Mouse (Mus musculus) midbrain, embryonic 14.5 days (tissue): ENCODE data around the gene Car4. TPM values are rescaled to one million over a fixed set of nuclear protein-coding genes. Genes with fewer than 3 reads are reported as not detected.

ENCODE experiments used
- ATAC-seq: fragments of 200-750 bp; cut with Nextera tagmentation; 2 replicates; pipeline ENCODE4 v1.8.0; 2017; ENCODE audit warnings: moderate number of reproducible peaks, moderate library complexity; ENCODE audit not compliant: low FRiP score, low TSS enrichment
- DNase-seq: peaks from one replicate; pipeline ENCODE4 v3.0.0-alpha.2; 2015
- H3K27ac ChIP-seq: fragments of 300-500 bp; sonication (generic); replicated peaks from 2 replicates; pipeline ENCODE4 v1.5.1; 2014; ENCODE audit warnings: mild to moderate bottlenecking, low read depth, low read length, moderate library complexity
- H3K27me3 ChIP-seq: fragments of 300-500 bp; sonication (generic); 2 replicates; pipeline ENCODE4 v1.6.1; 2014; ENCODE audit warnings: low read length, control low read depth, mixed read lengths; ENCODE audit not compliant: control insufficient read depth, insufficient read depth
- H3K36me3 ChIP-seq: fragments of 300-500 bp; sonication (generic); 2 replicates; pipeline ENCODE4 v1.6.1; 2014; ENCODE audit warnings: low read length, control low read depth; ENCODE audit not compliant: control insufficient read depth, insufficient read depth
- H3K4me1 ChIP-seq: fragments of 300-500 bp; sonication (generic); 2 replicates; pipeline ENCODE4 v1.6.1; 2014; ENCODE audit warnings: mild to moderate bottlenecking, antibody characterized with exemption, low read length, control low read depth; ENCODE audit not compliant: control insufficient read depth, insufficient read depth
- H3K4me2 ChIP-seq: fragments of 300-500 bp; sonication (generic); 2 replicates; pipeline ENCODE4 v1.6.1; 2014; ENCODE audit warnings: mild to moderate bottlenecking, low read length, moderate library complexity
- H3K4me3 ChIP-seq: fragments of 300-500 bp; sonication (generic); replicated peaks from 2 replicates; pipeline ENCODE4 v1.5.1; 2014; ENCODE audit warnings: low read depth, low read length
- H3K9ac ChIP-seq: fragments of 300-500 bp; sonication (generic); replicated peaks from 2 replicates; pipeline ENCODE4 v1.6.1; 2014; ENCODE audit warnings: mild to moderate bottlenecking, low read length, moderate library complexity
- H3K9me3 ChIP-seq: fragments of 300-500 bp; sonication (generic); 2 replicates; pipeline ENCODE4 v1.6.1; 2016; ENCODE audit warnings: low read length, control low read depth, mixed read lengths; ENCODE audit not compliant: control insufficient read depth
- WGBS: fragments of 180-500 bp; shearing (Covaris S2); extraction: QIAGEN DNeasy Blood & Tissue Kit; methylation state at CpG from one replicate; pipeline ENCODE4 v1.1.7; 2014; 5-methylcytosine and 5-hydroxymethylcytosine counted together
- polyA plus RNA-seq: library from polyadenylated mRNA; unstranded; fragments of >200 nt; fragmentation: Nextera tagmentation; extraction: Ambion mirVana; gene quantifications from 2 replicates; pipeline ENCODE4 v1.2.1, GENCODE M21; 2014

The Car4 gene
- polyA plus RNA-seq, 1 experiment from 2014 or later, result 5.2 TPM

GRCm38 (mm10) chr11:84948114-84948513, 9.5 kb upstream of the Car4 start:
- H3K27me3 ChIP-seq, result no peaks in the 10 kb centered on the region

GRCm38 (mm10) chr11:84948526-84948925, 9.1 kb upstream of the Car4 start:
- no peak overlapping the region for H3K4me2 ChIP-seq
- peaks cover 7% of the 10 kb centered on the region for H3K4me1 ChIP-seq
- no peak for ATAC-seq

More at GRCm38 (mm10) chr11:84948114-84948513, 9.5 kb upstream of the Car4 start:
- no peak overlapping the region for H3K4me3 ChIP-seq
- no peaks in the 10 kb centered on the region for H3K36me3 ChIP-seq
- DNase-seq (no peak), ATAC-seq (no peak)
- H3K27ac ChIP-seq, result no peak overlapping the region
- no peak overlapping the region for H3K4me2 ChIP-seq
- peaks cover 9% of the 10 kb centered on the region for H3K4me1 ChIP-seq
- H3K9ac ChIP-seq, result no peak overlapping the region
- WGBS, result 29% methylated on average over 3 of the region's 3 CpGs
- H3K9me3 ChIP-seq, result no peaks in the 10 kb centered on the region

GRCm38 (mm10) chr11:84952611-84953010, 5.0 kb upstream of the Car4 start:
- Histone ChIP-seq H3K4me3 (no peak overlapping the region), H3K9ac (no peak overlapping the region), H3K27me3 (peaks cover 12% of the 10 kb centered on the region), H3K27ac (no peak overlapping the region), H3K36me3 (no peaks in the 10 kb centered on the region), H3K4me1 (peaks cover 2% of the 10 kb centered on the region), H3K9me3 (no peaks in the 10 kb centered on the region), H3K4me2 (no peak overlapping the region)
- no peak for ATAC-seq
- DNase-seq, result no peak
- 20% methylated on average over 2 of the region's 2 CpGs for whole genome bisulfite sequencing

More at GRCm38 (mm10) chr11:84948526-84948925, 9.1 kb upstream of the Car4 start:
- H3K36me3 ChIP-seq, result no peaks in the 10 kb centered on the region
- H3K9ac ChIP-seq, result no peak overlapping the region
- 51% methylated on average over 3 of the region's 3 CpGs for WGBS
- no peak overlapping the region for H3K27ac ChIP-seq
- no peaks in the 10 kb centered on the region for H3K27me3 ChIP-seq
- no peak overlapping the region for H3K4me3 ChIP-seq
- no peaks in the 10 kb centered on the region for H3K9me3 ChIP-seq
- DNase-seq, result no peak

GRCm38 (mm10) chr11:84956400-84956799, 1.2 kb upstream of the Car4 start:
- Histone ChIP-seq H3K9me3 (no peaks in the 10 kb centered on the region), H3K4me1 (peaks cover 13% of the 10 kb centered on the region), H3K4me3 (no peak overlapping the region), H3K4me2 (no peak overlapping the region), H3K27me3 (peaks cover 40% of the 10 kb centered on the region), H3K27ac (no peak overlapping the region), H3K36me3 (no peaks in the 10 kb centered on the region), H3K9ac (no peak overlapping the region)
- no peak for DNase-seq
- WGBS, result 26% methylated on average over 5 of the region's 5 CpGs
- no peak for ATAC-seq

GRCm38 (mm10) chr11:84957171-84957570, 415 bp upstream of the Car4 start:
- peak overlapping the region; percentile 60 for H3K4me2 ChIP-seq
- H3K27ac ChIP-seq, result no peak overlapping the region
- no peaks in the 10 kb centered on the region for H3K36me3 ChIP-seq
- no peaks in the 10 kb centered on the region for H3K9me3 ChIP-seq
- H3K9ac ChIP-seq, result no peak overlapping the region; the same call in 1 of the 2 replicates
- no peak for ATAC-seq
- peaks cover 40% of the 10 kb centered on the region for H3K27me3 ChIP-seq
- H3K4me3 ChIP-seq, result peak overlapping the region; percentile 35
- no peak for DNase-seq
- peaks cover 13% of the 10 kb centered on the region for H3K4me1 ChIP-seq
- 8% methylated on average over 15 of the region's 15 CpGs for WGBS

GRCm38 (mm10) chr11:84958271-84958630, 665 bp downstream of the Car4 start:
- ATAC-seq, result no peak
- 1% methylated on average over 11 of the region's 11 CpGs for WGBS

GRCm38 (mm10) chr11:84959181-84959580, 1.6 kb downstream of the Car4 start:
- H3K27me3 ChIP-seq, result peaks cover 40% of the 10 kb centered on the region
- H3K27ac ChIP-seq, result no peak overlapping the region
- DNase-seq (no peak), ATAC-seq (no peak)
- WGBS, result 15% methylated on average over 5 of the region's 5 CpGs
- no peaks in the 10 kb centered on the region for H3K36me3 ChIP-seq
- H3K4me1 ChIP-seq, result peaks cover 13% of the 10 kb centered on the region
- H3K9ac ChIP-seq, result no peak overlapping the region
- no peak overlapping the region for H3K4me2 ChIP-seq
- H3K9me3 ChIP-seq, result no peaks in the 10 kb centered on the region
- H3K4me3 ChIP-seq, result no peak overlapping the region

More at GRCm38 (mm10) chr11:84958271-84958630, 665 bp downstream of the Car4 start:
- Histone ChIP-seq H3K4me2 (peak overlapping the region; percentile 60), H3K27me3 (peaks cover 40% of the 10 kb centered on the region), H3K4me3 (peak overlapping the region; percentile 35), H3K9me3 (no peaks in the 10 kb centered on the region), H3K36me3 (no peaks in the 10 kb centered on the region), H3K9ac (no peak overlapping the region), H3K4me1 (peaks cover 13% of the 10 kb centered on the region), H3K27ac (no peak overlapping the region)
- DNase-seq, result no peak

GRCm38 (mm10) chr11:84959701-84960181, 2.2 kb downstream of the Car4 start:
- H3K4me2 ChIP-seq, result no peak overlapping the region
- DNase-seq (no peak), ATAC-seq (no peak)
- H3K4me3 ChIP-seq, result no peak overlapping the region
- WGBS, result 2% methylated on average over 9 of the region's 9 CpGs
- H3K27me3 ChIP-seq, result peaks cover 40% of the 10 kb centered on the region
- no peaks in the 10 kb centered on the region for H3K9me3 ChIP-seq
- H3K36me3 ChIP-seq, result no peaks in the 10 kb centered on the region
- no peak overlapping the region for H3K9ac ChIP-seq
- H3K4me1 ChIP-seq, result peaks cover 13% of the 10 kb centered on the region
- H3K27ac ChIP-seq, result no peak overlapping the region

GRCm38 (mm10) chr11:84960291-84960690, 2.7 kb downstream of the Car4 start:
- Histone ChIP-seq H3K27ac (no peak overlapping the region), H3K4me2 (no peak overlapping the region), H3K9me3 (no peaks in the 10 kb centered on the region), H3K4me1 (peaks cover 13% of the 10 kb centered on the region), H3K4me3 (no peak overlapping the region), H3K9ac (no peak overlapping the region), H3K36me3 (no peaks in the 10 kb centered on the region), H3K27me3 (peaks cover 40% of the 10 kb centered on the region)
- 22% methylated on average over 3 of the region's 3 CpGs for WGBS
- ATAC-seq (no peak), DNase-seq (no peak)
